Mouse (Mus musculus) retina, adult 2 months (tissue): ENCODE measurements around the gene Gbp2b.
"Not testable (repeated sequence)": the region's sequence is repeated elsewhere in the genome, so short reads cannot be mapped to it uniquely, and the experiment has no call there.

ENCODE experiments used
- DNase-seq: peaks from one replicate; pipeline ENCODE4 v3.0.0-alpha.2; 2012; ENCODE audit warnings: low read depth, low spot score

The Gbp2b gene

DNA sequence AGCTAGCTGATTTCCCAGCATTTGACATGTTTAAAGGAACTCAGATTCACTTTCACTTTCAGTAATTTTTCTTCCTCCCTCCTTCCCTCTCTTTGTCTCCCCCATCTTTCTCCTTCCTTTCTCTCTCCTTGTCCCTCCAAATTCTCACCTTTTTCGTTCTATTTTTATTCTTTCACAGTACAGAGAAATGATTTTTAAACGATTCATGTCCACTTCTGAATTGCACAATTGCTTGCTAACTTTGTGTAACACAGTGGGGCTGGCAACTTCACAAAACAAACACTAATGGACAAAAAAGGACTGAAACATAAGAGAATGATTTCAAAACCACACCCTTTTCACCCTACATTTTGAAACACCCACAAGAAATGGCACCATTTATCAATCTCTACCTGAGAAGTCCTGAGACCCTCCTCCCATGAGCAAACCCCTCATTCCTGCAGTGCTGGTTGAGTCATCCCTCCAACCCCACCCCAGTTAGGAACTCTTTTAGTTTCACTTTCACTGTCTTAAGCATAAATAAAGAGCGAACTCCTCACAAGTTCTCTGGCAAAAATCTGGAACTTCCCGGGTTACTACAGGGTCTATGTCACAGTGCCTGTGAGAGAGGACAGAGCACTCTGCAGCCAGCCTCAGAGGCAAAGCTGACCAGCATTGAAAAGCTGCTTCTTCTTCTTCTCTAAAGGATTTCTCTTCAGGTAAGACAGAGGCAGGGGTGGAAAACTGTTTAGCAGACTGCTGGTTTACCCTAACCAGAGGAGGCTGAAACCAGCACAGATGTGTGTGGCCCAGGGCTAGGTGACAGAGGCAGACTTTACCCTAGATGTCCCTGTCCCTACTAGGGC lies 25.7 kb downstream of the Gbp2b start, which contains the start of gene Gbp2:
Gene Gbp2, plus strand, starts transcription at position 492 of the 845 bp plus-strand sequence.
- no peak for DNase-seq

DNA sequence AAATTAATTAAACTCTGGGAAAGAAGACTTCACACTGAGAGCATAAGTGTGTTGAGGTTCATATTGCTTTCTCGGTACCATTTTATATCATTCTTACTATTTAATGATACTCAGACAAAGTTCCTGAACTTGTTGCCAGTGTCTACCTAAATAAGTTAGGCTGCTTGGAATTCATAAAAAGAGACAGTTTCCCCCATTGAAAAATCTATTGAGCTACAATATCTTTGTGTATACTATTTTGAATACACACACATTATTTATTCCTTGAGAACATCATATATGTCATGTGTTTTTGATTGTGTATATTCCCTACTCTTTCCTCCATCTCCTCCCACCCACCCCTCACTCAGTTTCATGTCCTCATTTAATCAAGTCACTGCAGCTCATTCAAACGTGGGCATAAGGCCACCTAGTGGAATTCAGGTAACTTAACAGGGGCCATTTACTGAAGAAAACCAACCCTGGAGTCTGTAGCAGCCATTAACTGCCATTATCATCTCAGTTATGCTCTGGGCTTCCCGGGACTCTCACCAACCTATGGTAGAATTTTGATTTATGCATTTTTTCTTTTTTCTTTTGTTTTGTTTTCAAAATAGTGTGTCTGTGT lies 26.4 kb downstream of the Gbp2b start:
- no peak for DNase-seq

GRCm38 (mm10) chr3:142630385-142630784 lies 35.7 kb downstream of the Gbp2b start:
- DNase-seq, result no peak

DNA sequence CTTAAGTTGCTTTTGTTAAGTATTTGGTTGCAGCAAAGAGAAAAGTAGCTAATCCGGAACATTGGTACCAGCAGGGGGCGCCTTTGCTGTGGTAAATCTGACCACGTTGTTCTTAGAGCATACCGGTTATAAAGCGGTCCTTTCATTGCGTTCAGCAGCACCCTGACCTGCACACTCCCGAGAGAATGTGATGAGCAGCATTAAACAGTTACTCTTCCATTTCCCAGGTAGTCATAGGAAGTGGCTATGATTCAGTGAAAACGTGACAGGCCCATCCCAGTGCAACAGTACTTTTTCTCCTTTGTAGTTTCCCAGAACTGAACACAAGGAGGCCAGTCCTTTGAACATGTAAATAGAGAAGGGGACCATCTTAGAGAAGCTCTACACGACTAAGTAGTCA lies 45.6 kb downstream of the Gbp2b start:
- DNase-seq, result peak; percentile 3

GRCm38 (mm10) chr3:142645949-142646348 lies 51.3 kb downstream of the Gbp2b start:
- peak; percentile 15 for DNase-seq

DNA sequence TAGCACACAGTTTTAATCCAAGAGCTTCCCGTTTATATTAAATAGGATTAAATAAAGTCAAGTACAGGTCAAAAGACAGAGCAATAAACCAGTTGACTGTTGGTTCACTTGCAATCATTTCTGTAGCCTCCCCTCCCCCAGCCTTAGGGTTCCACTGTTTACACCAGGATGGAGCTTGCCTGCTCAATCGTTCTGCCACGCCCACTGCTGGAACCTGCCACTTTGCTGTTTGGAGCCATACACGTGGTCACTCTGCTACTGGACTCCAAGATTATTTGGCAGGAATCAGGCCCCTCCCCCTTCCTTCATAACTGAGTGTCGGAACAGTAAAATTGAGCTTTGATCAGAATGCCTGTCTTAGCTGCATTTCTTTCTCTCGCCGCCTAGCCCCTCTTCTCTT lies 53.2 kb downstream of the Gbp2b start:
- not testable (repeated sequence) for DNase-seq

- no peak for DNase-seq
Measured at GRCm38 (mm10) chr3:142650205-142650604, 55.6 kb downstream of the Gbp2b start.

DNA sequence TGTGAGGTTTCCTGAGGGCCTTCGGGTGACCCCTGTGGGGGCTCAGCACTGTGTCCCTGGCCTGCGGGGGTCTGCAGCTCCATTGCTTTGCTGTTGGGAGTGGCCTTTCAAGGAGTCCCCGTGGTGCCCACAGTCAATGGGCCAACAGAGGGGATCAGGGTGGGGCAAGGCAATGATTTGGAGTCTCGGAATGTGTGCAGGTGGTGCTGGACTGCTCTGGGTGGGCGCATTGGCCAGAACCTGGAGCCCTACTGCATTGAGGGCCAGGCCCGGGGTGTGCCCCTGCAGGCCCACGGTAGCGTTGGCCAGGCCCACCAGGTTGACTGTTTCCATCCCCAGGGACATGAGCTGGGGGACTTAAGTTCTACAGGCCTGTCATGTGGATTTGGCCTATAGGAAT lies 70.1 kb downstream of the Gbp2b start:
- no peak for DNase-seq
